Mouse (Mus musculus) intestine, embryonic 14.5 days (tissue): ENCODE measurements around the gene Itih5. TPM values are rescaled to one million over a fixed set of nuclear protein-coding genes. Genes with fewer than 3 reads are reported as not detected.

Experiments used
- ATAC-seq: fragments of 200-750 bp; cut with Nextera tagmentation; replicated peaks from 2 replicates; pipeline ENCODE4 v1.8.0; 2017; ENCODE audit warnings: low read depth, moderate number of reproducible peaks, moderate TSS enrichment, moderate library complexity; ENCODE audit not compliant: low FRiP score, low TSS enrichment
- DNase-seq: peaks from one replicate; pipeline ENCODE4 v3.0.0-alpha.2; 2018; ENCODE audit warnings: low spot score
- H3K27ac ChIP-seq: fragments of 300-500 bp; sonication (generic); 2 replicates; pipeline ENCODE4 v1.5.1; 2014; ENCODE audit warnings: low read depth, mild to moderate bottlenecking, control low read depth
- H3K27me3 ChIP-seq: fragments of 300-500 bp; sonication (generic); replicated peaks from 2 replicates; pipeline ENCODE4 v1.6.1; 2014; ENCODE audit warnings: low read length, control low read depth; ENCODE audit not compliant: control insufficient read depth, insufficient read depth
- H3K36me3 ChIP-seq: fragments of 300-500 bp; sonication (generic); 2 replicates; pipeline ENCODE4 v1.6.1; 2014; ENCODE audit warnings: low read length, control low read depth; ENCODE audit not compliant: control insufficient read depth, insufficient read depth
- H3K4me1 ChIP-seq: fragments of 300-500 bp; sonication (generic); replicated peaks from 2 replicates; pipeline ENCODE4 v1.6.1; 2014; ENCODE audit warnings: low read length, control low read depth, mixed read lengths; ENCODE audit not compliant: control insufficient read depth, insufficient read depth
- H3K4me2 ChIP-seq: fragments of 300-500 bp; sonication (generic); 2 replicates; pipeline ENCODE4 v1.6.1; 2014; ENCODE audit warnings: low read length
- H3K4me3 ChIP-seq: fragments of 300-500 bp; sonication (generic); 2 replicates; pipeline ENCODE4 v1.5.1; 2014; ENCODE audit warnings: low read depth, low read length, control low read depth, mixed read lengths
- H3K9ac ChIP-seq: fragments of 300-500 bp; sonication (generic); 2 replicates; pipeline ENCODE4 v1.6.1; 2014; ENCODE audit warnings: mild to moderate bottlenecking, low read length
- H3K9me3 ChIP-seq: fragments of 300-500 bp; sonication (generic); 2 replicates; pipeline ENCODE4 v1.6.1; 2016; ENCODE audit warnings: low read length, control low read depth; ENCODE audit not compliant: control insufficient read depth
- WGBS: fragments of 180-500 bp; shearing (Covaris S2); extraction: QIAGEN DNeasy Blood & Tissue Kit; methylation state at CpG from one replicate; pipeline ENCODE4 v1.1.7; 2014; 5-methylcytosine and 5-hydroxymethylcytosine counted together
- polyA plus RNA-seq: library from polyadenylated mRNA; unstranded; fragments of >200 nt; fragmentation: Nextera tagmentation; extraction: Ambion mirVana; gene quantifications from 2 replicates; pipeline ENCODE4 v1.2.1, GENCODE M21; 2014

Gene Itih5
- polyA plus RNA-seq, 1 experiment from 2014 or later, result 12.1 TPM

DNA sequence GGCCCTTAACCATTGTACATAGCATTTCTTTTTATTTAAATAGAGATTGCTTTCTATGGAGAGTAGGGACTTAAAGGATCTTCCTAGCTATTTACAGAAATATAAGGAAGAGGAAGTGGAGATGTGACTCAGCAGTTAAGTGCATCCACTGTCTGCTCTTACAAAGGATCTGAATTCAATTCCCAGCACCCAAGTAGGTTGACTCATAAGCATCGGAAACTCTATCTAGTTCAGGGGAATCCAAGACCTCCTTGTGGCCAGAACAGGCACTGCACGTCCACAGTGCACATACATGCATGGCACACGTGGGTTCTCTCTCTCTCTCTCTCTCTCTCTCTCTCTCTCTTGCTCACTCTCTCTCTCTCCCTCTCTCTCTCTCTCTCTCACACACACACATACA lies 41.8 kb downstream of the Itih5 start:
- Histone ChIP-seq H3K9me3 (no peaks in the 10 kb centered on the region), H3K27me3 (no peaks in the 10 kb centered on the region), H3K9ac (no peak overlapping the region), H3K36me3 (no peaks in the 10 kb centered on the region), H3K4me1 (peaks cover 4% of the 10 kb centered on the region; the same call in 1 of the 2 replicates), H3K4me3 (no peak overlapping the region), H3K4me2 (no peak overlapping the region), H3K27ac (no peak overlapping the region)
- ATAC-seq, result no peak
- no peak for DNase-seq
- 77% methylated on average over 3 of the region's 3 CpGs for WGBS

GRCm38 (mm10) chr2:10199326-10199725 lies 46.0 kb downstream of the Itih5 start:
- DNase-seq, result no peak
- Histone ChIP-seq H3K4me1 (no peaks in the 10 kb centered on the region), H3K27me3 (no peaks in the 10 kb centered on the region), H3K9ac (no peak overlapping the region), H3K4me2 (no peak overlapping the region), H3K9me3 (no peaks in the 10 kb centered on the region), H3K27ac (no peak overlapping the region), H3K36me3 (no peaks in the 10 kb centered on the region), H3K4me3 (no peak overlapping the region)
- 67% methylated on average over 2 of the region's 2 CpGs for whole genome bisulfite sequencing
- no peak for ATAC-seq

DNA sequence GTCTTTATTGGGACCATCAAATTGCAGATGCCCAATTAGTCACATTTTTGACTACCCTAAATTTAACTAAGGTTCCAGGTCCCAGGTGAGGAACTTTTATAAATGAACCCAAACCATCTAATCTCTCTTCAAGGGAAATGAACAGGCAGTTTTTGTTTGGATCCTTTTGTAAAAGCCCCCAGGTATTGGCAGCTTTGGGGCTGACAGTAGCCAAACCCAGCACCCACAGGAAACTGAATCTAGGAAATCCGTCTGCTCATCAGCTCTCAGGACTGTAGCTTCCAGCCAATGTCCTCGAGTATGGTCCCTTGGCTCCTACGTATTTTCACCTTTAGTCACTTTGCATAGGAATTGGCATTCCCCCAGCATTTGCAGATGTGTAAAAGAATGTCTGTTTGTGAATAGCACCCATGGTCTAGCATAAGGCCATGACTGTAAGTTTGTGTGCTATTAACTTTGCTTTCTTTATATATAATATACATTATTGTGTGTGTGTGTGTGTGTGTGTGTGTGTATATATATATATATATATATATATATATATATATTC lies 47.4 kb downstream of the Itih5 start:
- Histone ChIP-seq H3K27ac (no peak overlapping the region), H3K9ac (no peak overlapping the region), H3K4me1 (no peaks in the 10 kb centered on the region), H3K4me3 (no peak overlapping the region), H3K27me3 (no peaks in the 10 kb centered on the region), H3K9me3 (no peaks in the 10 kb centered on the region), H3K36me3 (no peaks in the 10 kb centered on the region), H3K4me2 (no peak overlapping the region)
- 65% methylated on average over 3 of the region's 3 CpGs for WGBS
- DNase-seq, result no peak
- ATAC-seq, result no peak

- 70% methylated on average over 3 of the region's 3 CpGs for WGBS
- H3K9ac ChIP-seq, result no peak overlapping the region
- no peaks in the 10 kb centered on the region for H3K36me3 ChIP-seq
- H3K9me3 ChIP-seq, result no peaks in the 10 kb centered on the region
- H3K4me1 ChIP-seq, result no peaks in the 10 kb centered on the region
- ATAC-seq (no peak), DNase-seq (no peak)
- H3K27me3 ChIP-seq, result no peaks in the 10 kb centered on the region
- no peak overlapping the region for H3K27ac ChIP-seq
- H3K4me2 ChIP-seq, result no peak overlapping the region
- H3K4me3 ChIP-seq, result no peak overlapping the region
Measured at GRCm38 (mm10) chr2:10204301-10204700, 50.9 kb downstream of the Itih5 start.

DNA sequence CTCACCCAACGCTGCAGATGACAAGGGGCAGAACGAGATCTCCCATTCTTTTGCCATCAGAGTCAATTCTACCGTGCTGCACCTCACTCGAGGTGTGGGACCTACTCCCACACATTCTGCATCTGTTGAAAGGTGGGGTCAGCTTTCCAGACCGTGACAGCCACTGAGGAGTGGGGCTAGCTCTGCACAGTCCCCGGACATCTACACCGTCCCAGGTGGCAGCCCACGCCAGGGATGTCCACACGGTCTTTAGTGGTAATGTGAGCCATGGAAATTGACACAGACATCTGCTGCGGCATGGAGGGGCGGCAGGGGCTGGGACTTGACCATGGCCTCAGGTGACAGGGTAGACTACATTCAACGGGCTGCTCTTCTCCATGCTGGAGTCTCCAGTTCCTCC lies 60.1 kb downstream of the Itih5 start:
- no peaks in the 10 kb centered on the region for H3K27me3 ChIP-seq
- no peak overlapping the region for H3K27ac ChIP-seq
- H3K9me3 ChIP-seq, result no peaks in the 10 kb centered on the region
- DNase-seq (no peak), ATAC-seq (no peak)
- no peak overlapping the region for H3K4me3 ChIP-seq
- no peaks in the 10 kb centered on the region for H3K4me1 ChIP-seq
- H3K4me2 ChIP-seq, result no peak overlapping the region
- WGBS, result 81% methylated on average over 12 of the region's 12 CpGs
- no peak overlapping the region for H3K9ac ChIP-seq
- H3K36me3 ChIP-seq, result no peaks in the 10 kb centered on the region

GRCm38 (mm10) chr2:10215876-10216565 lies 62.6 kb downstream of the Itih5 start:
- ATAC-seq, result no peak

GRCm38 (mm10) chr2:10216566-10217247 lies 63.3 kb downstream of the Itih5 start:
- no peak for DNase-seq
- H3K9me3 ChIP-seq, result no peaks in the 10 kb centered on the region
- no peak for ATAC-seq
- no peak overlapping the region for H3K4me3 ChIP-seq
- no peak overlapping the region for H3K4me2 ChIP-seq
- no peaks in the 10 kb centered on the region for H3K4me1 ChIP-seq
- no peak overlapping the region for H3K9ac ChIP-seq
- WGBS, result 44% methylated on average over 7 of the region's 7 CpGs
- H3K27me3 ChIP-seq, result no peaks in the 10 kb centered on the region
- H3K36me3 ChIP-seq, result no peaks in the 10 kb centered on the region
- no peak overlapping the region for H3K27ac ChIP-seq

More at GRCm38 (mm10) chr2:10215876-10216565, 62.6 kb downstream of the Itih5 start:
- H3K4me2 ChIP-seq, result no peak overlapping the region
- no peaks in the 10 kb centered on the region for H3K9me3 ChIP-seq
- H3K27ac ChIP-seq, result no peak overlapping the region
- H3K9ac ChIP-seq, result no peak overlapping the region
- no peaks in the 10 kb centered on the region for H3K27me3 ChIP-seq
- WGBS, result 75% methylated on average over 7 of the region's 7 CpGs
- no peaks in the 10 kb centered on the region for H3K4me1 ChIP-seq
- no peak overlapping the region for H3K4me3 ChIP-seq
- no peaks in the 10 kb centered on the region for H3K36me3 ChIP-seq
- DNase-seq, result no peak

DNA sequence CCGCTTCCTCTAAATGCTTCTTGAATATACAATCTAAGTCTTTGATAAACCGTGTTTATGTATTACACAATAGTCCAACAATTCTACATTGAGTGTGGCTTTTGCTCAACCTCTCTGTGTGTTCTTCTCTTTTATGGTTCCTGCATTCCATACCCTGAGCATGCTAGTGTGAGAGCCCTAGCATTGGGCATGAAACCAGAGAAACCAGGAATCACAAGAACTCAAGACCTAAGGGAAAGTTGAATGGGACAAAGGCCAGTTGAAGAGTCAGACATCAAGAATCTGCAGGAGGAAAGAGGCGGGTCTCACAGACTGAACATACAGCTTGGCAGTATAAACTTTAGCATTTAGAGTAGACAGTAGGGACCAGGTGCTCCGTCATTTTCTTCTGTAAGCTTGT lies 68.5 kb downstream of the Itih5 start:
- 74% methylated on average over 4 of the region's 4 CpGs for WGBS

More for the DNA sequence above, 68.5 kb downstream of the Itih5 start:
- Histone ChIP-seq H3K9me3 (0 out of 2 replicates have a peak, but pooled peaks cover 4% of the 10 kb centered on the region), H3K27me3 (no peaks in the 10 kb centered on the region), H3K4me1 (no peaks in the 10 kb centered on the region), H3K4me3 (no peak overlapping the region), H3K27ac (no peak overlapping the region), H3K36me3 (no peaks in the 10 kb centered on the region), H3K9ac (no peak overlapping the region), H3K4me2 (no peak overlapping the region)
- ATAC-seq, result no peak
- DNase-seq, result no peak
